Mouse (Mus musculus) left cerebral cortex, postnatal 4 days (tissue): ENCODE measurements around the gene Grk2. TPM values are rescaled to one million over a fixed set of nuclear protein-coding genes. Genes with fewer than 3 reads are reported as not detected.

Source experiments
- DNase-seq: peaks from one replicate; pipeline ENCODE4 v3.0.0-alpha.2; 2022
- intact Hi-C: fragments of 180-260 bp; cut with DNase I; formaldehyde crosslinking; loops from one replicate; pipeline ENCODE4 v1.15.1; 2025
- total RNA-seq, 2 experiments: library from RNA; stranded (reverse); gene quantifications; 2 replicates each; pipeline ENCODE4 v1.2.3; 2021

Gene Grk2
- total RNA-seq = 100 to 1,000 TPM; 143 to 167 TPM

DNA sequence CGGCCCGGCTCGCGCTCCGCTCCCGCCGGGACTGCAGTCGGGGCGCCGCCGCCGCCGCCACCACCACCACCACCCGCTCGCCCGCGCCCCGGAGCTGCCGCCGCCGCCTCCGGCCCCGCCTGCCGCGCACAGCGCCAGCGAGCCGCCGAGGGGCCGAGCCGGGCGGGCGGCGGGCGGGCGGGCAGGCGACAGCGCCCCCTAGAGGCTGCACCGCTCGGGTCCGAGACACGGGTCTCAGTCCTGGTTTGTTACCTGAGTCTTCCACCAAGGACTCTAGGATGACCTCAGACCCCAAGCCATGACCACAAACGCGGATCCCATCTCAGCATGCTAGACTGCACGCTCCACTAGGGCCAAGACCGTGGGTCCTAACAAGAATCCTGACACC lies at the start of gene Grk2:
Grk2 (minus strand) TSS at position 33 of the 388 bp plus-strand sequence.
- intact Hi-C loops = loop anchor here (5.0 kb wide), 1 partner anchor 49 kb away; no protein-coding TSS in a partner anchor
- peak; percentile 81 for DNase-seq

DNA sequence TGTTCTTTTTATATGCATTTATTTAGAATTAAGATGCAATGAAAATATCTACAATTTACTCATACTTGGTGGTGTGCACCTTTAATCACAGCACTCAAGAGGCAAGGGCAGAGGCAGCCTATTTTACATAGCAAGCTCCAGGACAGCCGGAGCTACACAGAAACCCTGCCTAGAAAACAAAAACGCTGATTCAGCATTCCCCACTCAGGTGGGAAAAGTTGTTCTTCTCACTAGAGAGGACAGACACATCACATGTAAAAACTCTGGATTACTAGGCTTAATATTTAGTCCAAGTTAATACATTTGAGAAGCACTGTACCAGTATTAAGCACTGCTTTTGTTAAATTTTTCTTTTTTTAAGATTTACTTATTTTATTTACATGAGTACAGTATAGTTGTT lies 43.4 kb upstream of the Grk2 start:
- DNase-seq = no peak
- intact Hi-C loops = no loop called here

DNA sequence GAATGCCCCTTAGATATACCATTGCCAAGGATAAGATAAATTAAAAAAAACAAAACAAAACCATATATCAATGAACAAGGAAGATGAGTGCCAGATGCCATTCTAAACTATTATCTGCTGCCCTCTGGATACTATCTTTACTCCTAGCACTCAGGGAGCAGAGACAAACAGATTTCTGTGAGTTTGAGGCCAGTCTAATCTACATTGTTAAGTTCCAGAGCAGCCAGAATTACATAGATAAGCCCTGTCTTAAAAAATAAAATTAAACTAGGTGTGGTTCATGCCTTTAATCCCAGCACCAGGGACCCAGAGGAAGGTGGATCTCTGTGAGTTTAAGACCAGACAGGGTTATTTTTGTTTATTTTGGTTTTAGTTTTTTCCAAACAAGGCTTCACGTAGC lies 40.5 kb upstream of the Grk2 start:
- no peak for DNase-seq
- intact Hi-C loops = no loop called here

DNA sequence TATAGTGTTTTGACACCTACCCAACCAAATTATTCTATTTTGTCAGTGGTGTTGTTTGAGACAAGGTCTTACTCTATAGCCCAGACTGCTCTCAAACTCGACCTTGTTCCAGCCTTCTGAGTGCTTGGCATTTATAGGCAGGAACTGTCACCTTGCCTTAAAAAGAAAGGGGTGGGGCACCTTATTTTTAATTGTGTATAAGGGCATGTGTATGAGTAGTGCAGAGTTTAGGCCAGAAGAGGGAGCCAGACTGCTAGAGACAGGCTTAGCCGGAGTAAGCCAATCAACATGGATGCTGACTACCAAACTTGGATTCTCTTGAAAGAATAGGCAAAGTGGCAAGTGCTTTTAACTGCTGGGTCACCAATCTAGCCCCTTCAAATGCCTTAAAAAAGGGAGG lies 32.1 kb upstream of the Grk2 start:
- peak; percentile 45 for DNase-seq
- intact Hi-C loops = loop anchor here (10.0 kb wide), 1 partner anchor 107 kb away; no protein-coding TSS in a partner anchor

DNA sequence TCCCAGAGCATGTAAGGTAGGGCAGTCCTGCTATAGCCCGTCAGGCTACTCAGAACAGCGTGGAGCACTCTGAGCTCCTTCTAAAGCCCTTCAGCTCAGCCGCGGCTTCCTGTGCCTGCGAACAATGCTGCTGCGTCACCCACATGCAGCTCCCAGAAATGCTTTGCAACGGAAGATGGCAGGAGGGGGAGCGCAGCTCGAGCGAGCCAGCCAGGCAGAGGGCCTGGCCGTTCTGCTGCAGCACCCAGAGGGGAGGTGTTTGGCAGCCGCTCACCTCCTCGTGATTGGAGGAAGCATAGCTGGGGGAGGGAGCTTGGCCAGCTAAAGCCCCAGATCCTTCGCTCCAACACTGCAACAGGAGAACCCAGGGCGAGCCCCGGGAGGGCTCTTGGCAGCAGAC lies 27.8 kb upstream of the Grk2 start:
- intact Hi-C loops = loop anchor here (10.0 kb wide), 1 partner anchor 111 kb away; no protein-coding TSS in a partner anchor
- peak; percentile 96 for DNase-seq

DNA sequence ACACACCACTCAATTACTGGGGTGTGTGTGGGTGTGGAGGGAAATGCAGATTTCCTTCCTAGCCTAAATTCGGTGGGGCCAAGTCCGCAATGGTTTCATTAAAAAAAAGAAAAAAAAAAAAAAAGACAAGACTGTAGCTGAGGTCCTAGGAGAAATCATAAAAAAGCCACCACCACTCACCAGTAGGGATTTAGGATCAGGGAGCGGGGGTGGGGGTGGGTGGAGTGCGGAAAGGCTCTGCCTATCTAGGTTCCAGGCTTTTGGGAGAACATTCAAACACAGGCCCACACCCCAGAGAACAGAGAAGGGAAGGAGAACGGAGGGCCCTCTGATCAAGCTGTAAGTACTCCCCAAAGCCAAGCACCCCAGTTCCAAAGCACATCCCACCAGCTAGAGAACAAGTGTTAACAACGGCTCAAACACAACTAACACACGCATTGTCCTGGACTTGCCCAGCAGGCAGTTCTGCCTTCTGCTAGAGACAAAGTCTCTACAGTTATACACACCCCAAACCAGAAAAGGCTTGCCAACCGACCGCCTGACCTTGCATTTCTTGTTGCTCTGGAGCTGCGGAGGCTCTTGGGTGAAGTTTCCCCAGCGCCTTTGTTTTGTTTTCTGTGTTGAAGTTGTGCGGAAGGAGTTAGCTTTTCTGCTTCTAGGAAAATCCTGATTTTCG lies 27.2 kb upstream of the Grk2 start:
- no peak for DNase-seq
- intact Hi-C loops = loop anchor here (10.0 kb wide), 1 partner anchor 112 kb away; no protein-coding TSS in a partner anchor

DNA sequence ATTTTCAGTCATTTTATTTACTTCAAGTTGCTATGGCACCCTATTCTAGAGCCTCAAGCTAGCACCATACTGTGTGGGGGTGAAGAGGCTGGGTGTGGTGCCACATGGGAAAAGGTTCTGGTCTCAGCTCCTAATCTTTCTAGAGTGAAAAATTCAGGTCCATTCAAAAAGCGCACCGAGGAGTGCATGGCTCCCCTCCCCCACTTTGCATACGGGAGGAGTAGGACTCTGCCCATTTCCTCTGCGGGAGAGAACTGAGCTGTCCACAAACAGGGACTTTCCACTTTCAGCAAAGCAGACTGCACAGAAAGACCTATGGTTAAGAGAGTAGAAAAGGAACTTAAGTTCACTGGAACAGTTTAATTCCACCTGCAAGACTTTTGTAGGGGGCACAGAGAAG lies 26.6 kb upstream of the Grk2 start:
- peak; percentile 49 for DNase-seq
- intact Hi-C loops = loop anchor here (10.0 kb wide), 1 partner anchor 112 kb away; no protein-coding TSS in a partner anchor

DNA sequence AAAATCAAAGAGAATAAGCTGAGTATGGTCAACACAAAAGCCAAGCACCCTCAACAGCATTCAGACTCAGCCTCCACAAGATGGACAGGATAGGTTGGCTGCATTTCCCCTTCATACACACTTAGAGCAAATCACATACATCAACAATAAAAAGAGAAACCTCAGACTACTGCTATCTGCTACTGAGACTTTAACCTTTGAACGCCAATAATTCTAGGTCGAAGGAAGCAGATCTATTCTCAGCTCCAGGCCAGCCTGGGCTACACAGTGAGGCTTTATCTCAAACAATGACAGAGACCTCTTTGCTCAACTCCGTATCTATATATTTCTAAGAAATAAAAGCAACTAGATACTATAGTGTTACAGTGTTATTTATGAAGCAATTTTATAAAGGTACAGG lies 25.3 kb upstream of the Grk2 start:
- DNase-seq = no peak
- intact Hi-C loops = loop anchor here (10.0 kb wide), 1 partner anchor 114 kb away; no protein-coding TSS in a partner anchor

DNA sequence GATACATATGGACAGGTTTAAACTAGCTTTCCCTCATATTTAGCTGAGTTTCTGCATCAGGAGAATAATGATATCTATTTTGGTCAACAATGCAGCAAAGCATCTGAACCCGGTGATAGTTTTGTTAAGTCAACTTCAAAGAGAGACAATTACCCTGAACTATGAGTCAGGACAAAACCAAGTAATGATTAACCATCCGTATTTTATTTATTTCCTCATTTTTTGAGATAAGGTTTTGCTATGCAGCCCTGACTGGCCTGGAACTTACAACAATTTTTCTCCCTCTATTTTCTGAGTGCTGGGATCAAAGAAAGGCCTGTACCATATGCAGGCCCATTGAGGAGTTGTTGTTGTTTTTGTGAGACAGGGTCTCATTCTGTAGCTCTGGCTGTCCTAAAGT lies 24.6 kb upstream of the Grk2 start:
- DNase-seq = no peak
- intact Hi-C loops = loop anchor here (10.0 kb wide), 1 partner anchor 114 kb away; no protein-coding TSS in a partner anchor

DNA sequence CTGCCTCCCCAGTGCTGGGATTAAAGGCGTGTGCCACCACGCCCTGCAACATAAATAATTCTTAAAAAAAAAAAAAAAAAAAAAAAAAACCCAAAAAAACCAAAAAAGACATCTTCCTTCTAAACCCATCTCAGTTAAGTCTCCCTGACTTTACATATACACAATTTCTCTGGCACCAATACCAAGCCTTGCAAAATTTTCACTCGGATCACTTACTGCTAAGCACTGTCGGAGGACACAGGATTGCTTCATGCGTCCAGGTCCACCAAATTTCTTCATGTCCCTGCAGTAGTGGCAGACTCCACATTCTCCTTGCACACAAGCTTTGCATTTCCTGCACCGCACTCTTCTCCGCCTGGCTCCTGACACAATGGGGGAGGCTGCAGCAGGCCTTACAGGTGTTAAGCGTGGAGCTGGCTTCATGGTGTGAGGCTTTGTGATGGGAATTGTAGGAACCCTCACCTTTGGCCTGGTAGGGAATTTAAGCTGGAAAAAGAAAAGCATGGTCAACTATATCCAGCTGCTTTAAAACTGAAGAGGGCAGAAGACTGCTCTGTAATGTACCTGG lies 22.8 kb upstream of the Grk2 start:
- intact Hi-C loops = no loop called here
- no peak for DNase-seq

DNA sequence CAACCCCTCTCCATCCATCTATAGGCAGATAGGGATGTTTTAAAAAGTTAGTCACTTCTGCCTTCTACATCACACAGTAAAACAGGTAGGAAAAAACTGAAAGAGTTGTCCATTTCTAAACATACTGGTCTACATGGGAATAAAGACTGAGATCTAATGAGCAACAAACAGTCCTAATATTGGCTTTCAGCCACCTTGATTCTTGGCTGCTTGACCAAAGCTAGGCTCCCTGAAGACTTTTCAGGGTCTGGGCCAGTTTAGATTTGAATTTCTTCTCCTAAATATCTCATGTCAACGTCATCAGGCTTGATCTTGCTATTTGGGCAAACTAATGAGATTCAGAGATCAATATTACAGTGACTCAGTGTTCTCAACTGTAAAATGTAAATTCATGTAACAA lies 20.9 kb upstream of the Grk2 start:
- intact Hi-C loops = no loop called here

DNA sequence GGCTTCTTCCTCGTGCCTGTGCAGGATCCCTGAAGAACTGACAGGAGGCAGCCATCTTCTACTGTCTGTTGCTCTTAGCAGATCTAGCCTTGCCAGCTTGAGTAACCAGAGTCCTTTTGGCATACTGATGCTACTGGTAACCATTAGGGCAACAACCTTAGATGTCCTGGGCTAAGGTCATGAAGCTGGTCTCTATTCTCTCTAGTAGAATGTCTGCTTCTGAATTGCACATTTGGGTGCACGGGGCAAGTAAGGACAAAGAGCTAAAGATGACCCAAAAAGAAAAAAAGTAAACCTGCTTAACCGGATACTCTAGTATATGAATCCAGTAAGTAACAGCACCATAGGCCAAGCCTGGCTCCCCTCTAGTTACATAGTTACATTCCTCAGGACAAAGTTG lies 20.1 kb upstream of the Grk2 start:
- no peak for DNase-seq
- intact Hi-C loops = no loop called here

More for the DNA sequence above, 20.9 kb upstream of the Grk2 start:
- no peak for DNase-seq

DNA sequence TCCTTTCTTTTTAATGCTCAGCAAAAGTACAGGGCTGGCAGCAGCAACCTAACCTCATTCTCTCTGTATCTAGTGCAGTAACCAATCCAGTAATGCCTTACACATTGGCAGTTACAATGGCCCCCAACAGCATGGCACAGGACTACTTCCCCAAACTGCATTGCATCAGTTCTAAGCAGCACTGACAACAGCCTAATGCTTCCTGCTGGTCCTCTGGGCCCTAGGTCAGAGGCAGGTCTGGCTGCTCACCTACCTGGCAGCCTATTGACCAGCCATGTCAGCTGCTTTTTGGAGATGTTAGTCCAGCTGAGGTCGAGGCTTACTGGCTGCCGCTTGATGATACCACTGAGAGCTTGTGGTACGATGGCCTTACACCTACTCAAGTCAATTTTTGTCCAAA lies 16.1 kb upstream of the Grk2 start:
- intact Hi-C loops = no loop called here
- no peak for DNase-seq

DNA sequence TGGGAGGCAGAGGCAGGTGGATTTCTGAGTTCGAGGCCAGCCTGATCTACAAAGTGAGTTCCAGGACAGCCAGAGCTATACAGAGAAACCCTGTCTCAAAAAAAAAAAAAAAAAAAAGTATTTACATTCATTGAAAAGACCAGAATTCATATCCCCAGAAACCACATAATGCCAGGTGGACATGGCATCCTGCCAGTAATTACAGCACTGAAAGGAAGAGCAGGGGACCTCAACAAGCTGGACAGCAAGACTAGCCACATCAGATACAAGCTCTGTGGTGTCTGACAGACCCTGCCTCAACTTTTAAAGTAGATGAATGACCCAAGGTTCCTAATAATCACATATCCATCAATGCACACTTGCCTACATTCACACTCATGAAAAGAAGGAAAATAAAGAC lies 15.6 kb upstream of the Grk2 start:
- intact Hi-C loops = no loop called here
- DNase-seq = no peak

DNA sequence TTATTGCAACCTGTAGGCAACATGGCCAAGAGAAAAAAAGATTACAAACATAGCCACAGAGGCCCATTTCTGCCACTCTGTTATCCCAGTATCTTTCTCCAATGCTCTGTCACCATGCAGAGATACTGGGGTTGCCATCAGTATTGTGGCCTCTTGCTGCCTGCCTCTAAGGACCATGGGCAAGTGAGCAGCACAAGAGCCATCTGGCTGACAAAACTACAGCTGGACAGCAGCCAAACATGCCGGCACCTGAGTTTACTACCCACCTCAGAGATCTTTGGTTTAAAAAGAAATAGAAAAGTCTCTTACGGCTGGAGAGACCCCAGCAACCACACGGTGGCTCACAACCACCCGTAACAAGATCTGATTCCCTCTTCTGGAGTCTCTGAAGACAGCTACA lies 13.2 kb upstream of the Grk2 start:
- intact Hi-C loops = no loop called here
- DNase-seq = peak; percentile 50

DNA sequence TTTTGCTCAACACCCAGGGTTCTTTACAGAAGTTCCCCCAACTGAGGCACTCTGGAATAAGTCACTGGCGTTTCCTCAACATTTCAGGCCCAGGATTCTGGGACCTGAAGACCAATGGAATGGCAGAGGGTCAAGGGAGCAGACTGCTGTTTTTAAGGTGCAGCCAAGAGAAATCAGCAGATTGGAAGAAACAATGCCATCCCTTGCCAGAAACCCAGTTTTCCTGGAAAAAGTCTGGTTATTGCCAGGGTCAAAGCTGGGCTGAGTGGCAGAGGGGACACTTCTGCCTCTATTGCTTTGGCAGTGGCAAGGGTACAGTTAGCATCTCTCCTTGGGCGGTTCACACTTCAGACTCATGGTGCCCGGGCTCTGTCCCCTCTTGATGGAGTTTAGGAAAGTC lies 11.2 kb upstream of the Grk2 start:
- intact Hi-C loops = no loop called here
- DNase-seq = no peak

DNA sequence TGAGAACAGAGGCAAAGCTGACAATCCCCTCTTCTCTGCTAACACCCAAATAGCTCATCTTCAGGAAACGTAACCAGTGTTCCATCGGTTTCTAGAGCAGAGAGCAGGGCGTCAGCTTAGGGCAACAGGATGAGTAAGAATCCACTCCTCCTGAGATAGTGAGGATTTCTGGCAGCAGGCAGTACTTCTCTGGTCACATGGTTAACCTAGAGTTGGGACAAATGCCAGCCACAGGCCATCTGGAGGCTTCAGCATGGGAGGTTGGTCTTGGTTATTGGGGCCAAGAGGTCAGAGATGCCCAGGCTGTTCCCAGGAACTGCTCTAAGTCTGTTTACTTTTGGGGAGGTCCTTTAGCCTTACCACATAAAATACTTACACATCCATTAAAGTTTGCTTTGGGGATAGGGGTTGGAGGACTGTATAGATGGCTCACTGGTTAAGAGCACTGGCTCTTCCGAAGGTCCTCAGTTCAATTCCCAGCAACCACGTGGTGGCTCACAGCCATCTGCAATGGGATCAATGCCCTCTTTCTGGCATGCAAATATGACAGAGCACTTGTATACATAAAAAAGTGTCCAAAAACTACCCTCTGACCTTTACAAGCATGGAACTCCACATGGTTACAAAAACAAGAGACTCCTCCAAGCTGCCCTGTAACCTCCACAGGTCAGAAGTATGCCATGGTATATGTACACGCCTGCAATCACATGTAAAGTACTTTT lies 9.4 kb upstream of the Grk2 start:
- intact Hi-C loops = no loop called here
- peak; percentile 85 for DNase-seq

DNA sequence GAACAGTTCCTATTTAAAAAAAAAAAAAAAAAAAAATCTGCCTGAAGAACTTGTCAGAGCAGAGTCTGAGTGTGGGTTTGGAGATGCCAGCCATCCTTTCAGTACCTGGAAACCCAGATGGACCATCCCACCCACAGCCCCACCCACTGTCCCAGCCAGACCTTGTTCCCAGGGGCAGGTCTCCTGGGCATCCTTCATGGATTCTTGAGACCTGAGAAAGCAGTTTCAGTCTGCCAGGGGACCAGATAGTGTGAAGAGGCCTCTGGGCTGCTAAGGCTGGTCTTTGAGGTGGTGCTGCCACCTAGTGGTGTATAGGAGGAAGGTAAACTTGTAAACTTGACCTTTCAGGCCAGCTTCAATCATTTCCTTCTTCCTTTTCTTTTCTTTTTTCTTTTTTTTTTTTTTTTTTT lies 3.8 kb upstream of the Grk2 start:
- peak; percentile 64 for DNase-seq
- intact Hi-C loops = loop anchor here (5.0 kb wide), 1 partner anchor 52 kb away; no protein-coding TSS in a partner anchor

DNA sequence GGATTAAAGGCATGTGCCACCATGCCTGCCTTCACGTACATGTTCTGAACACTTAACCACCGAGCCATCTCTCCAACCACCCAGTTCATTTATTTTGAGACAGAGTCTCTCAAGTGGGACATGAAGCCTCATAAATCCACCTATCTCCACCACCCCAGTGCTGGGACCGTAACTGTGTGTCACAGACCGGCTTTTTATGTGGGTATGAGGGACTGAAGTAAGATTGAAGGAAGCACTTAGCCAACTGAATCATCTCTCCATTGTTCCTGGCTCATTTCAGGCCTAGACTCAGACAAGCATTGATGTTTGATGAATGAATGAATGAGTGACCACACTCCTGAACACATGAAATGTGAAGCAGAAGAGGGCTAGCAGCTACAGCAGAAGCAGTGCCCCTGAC lies 3.3 kb upstream of the Grk2 start:
- no peak for DNase-seq
- intact Hi-C loops = loop anchor here (5.0 kb wide), 1 partner anchor 52 kb away; no protein-coding TSS in a partner anchor

DNA sequence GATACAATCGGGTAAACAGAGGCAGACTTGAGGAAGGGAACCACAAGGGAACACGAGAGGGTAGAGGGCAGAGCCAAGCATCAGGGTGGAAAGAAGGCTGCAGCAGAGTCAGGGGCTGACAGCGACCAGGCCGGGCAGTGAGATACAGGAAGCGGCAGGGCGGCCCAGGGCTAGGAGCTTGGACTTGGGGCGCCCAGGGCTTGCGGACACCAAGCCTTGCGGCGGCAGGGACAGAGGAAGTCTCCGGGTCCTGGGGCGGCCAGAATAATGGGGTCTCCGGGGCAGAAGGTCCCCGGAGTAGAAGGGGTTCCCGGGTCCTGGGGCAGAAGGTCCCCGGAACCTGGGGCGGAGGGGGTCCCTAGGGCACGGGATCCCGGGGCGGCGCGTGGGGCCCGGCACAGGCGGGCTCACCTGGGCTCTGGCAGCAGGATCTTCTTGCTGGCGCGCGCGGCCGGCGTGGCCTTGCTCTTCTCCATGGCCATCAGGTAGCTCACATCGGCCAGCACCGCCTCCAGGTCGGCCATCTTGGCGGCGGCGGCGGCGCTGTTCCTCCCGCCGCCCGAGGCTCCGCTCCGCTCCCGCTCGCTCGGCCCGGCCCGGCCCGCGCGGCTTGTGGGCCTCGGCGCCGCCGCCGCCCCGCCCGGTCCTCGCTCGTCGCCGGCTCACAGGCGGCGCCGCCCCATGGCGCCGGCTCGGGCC lies 382 bp downstream of the Grk2 start:
- intact Hi-C loops = loop anchor here (5.0 kb wide), 1 partner anchor 48 kb away; no protein-coding TSS in a partner anchor
- peak; percentile 53 for DNase-seq

DNA sequence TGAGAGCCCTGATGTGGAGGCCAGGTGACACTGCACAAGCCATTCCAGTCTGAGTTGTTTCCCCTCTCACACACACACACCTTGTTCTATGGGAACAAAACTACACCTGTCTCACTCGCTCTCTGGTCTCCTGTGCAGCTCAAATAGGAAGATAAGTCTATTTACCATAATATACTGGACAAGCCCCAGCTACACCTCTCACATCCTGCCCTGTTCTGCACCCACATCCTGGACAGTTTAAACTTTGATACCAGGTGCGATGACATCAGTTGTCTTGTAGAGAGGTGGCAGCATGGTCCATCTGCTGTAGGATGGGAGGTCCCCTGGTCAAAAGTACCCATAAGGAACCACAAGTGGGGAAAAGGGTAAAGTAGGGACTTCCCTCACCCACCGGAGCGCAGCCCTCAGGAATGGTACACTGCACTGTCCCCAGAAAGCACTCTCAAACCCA lies 1.1 kb downstream of the Grk2 start:
- intact Hi-C loops = loop anchor here (5.0 kb wide), 1 partner anchor 48 kb away; no protein-coding TSS in a partner anchor
- no peak for DNase-seq
